Mouse (Mus musculus) megakaryocyte, adult 5-6 weeks (primary cell): ENCODE results near the gene Gm13285. TPM values are rescaled to one million over a fixed set of nuclear protein-coding genes. Genes with fewer than 3 reads are reported as not detected.
"Not testable (repeated sequence)": the region's sequence is repeated elsewhere in the genome, so short reads cannot be mapped to it uniquely, and the experiment has no call there.

ENCODE experiments used
- ATAC-seq: 2 replicates; pipeline ENCODE4 v1.8.0; 2016; ENCODE audit warnings: mild to moderate bottlenecking, inconsistent platforms; ENCODE audit not compliant: poor library complexity, severe bottlenecking
- total RNA-seq, 2 experiments: library from RNA; stranded (forward) in 1 of 2; stranded (reverse) in 1 of 2; fragments of 153-499, 151-499 nt in 1 of 2; fragments of 221-1000, 200-1000 nt in 1 of 2; gene quantifications; 2 replicates each; pipeline versions ENCODE4 v1.2.3 to v1.2.4; 2015 to 2017

The Gm13285 gene
- total RNA-seq, 2 experiments from 2014 or later = not detected

- ATAC-seq = not testable (repeated sequence)
These were observed 5.4 kb upstream of the Gm13285 start, which contains the start of gene Gm13275 for GRCm38 (mm10) chr4:88793936-88794675. Gene Gm13275, plus strand, starts transcription at chr4:88794487.

- not testable (repeated sequence) for ATAC-seq
These were observed 2.4 kb upstream of the Gm13285 start, which contains the start of gene Gm13279 for GRCm38 (mm10) chr4:88797097-88797496. Gene Gm13279, plus strand, starts transcription at chr4:88797397.

GRCm38 (mm10) chr4:88802954-88803353 lies 3.5 kb downstream of the Gm13285 start, which contains the start of gene Gm13287:
Gene Gm13287, plus strand, starts transcription at chr4:88803254.
- ATAC-seq = not testable (repeated sequence)

- ATAC-seq = not testable (repeated sequence)
These were observed 5.8 kb downstream of the Gm13285 start, which contains the start of gene Gm13288 for GRCm38 (mm10) chr4:88805231-88805630. Gene Gm13288, plus strand, starts transcription at chr4:88805531.

GRCm38 (mm10) chr4:88805761-88806160 lies 6.3 kb downstream of the Gm13285 start:
- ATAC-seq = not testable (repeated sequence)

- ATAC-seq = no peak
These were observed 16.5 kb downstream of the Gm13285 start, which contains the start of gene Ifna7 for GRCm38 (mm10) chr4:88815928-88816327. Gene Ifna7, plus strand, starts transcription at chr4:88816228.

- ATAC-seq = no peak
These were observed 20.2 kb downstream of the Gm13285 start, which contains the start of gene Ifna11 for GRCm38 (mm10) chr4:88819659-88820058. Gene Ifna11, plus strand, starts transcription at chr4:88819959.

GRCm38 (mm10) chr4:88822995-88823394 lies 23.5 kb downstream of the Gm13285 start:
- peak; percentile 62; the same call in 1 of the 2 replicates for ATAC-seq

- not testable (repeated sequence) for ATAC-seq
These were observed 27.7 kb downstream of the Gm13285 start, which contains the start of gene Ifna6 for GRCm38 (mm10) chr4:88827116-88827515. Gene Ifna6, plus strand, starts transcription at chr4:88827416.

GRCm38 (mm10) chr4:88830523-88830922 lies 31.1 kb downstream of the Gm13285 start:
- peak; percentile 54 for ATAC-seq

- ATAC-seq = not testable (repeated sequence)
These were observed 35.8 kb downstream of the Gm13285 start, which contains the start of gene Ifna5 for GRCm38 (mm10) chr4:88835225-88835624. Gene Ifna5, plus strand, starts transcription at chr4:88835525.

- ATAC-seq = 0 out of 2 replicates have a peak, but pooled peaks have one; percentile 54
These were observed 39.4 kb downstream of the Gm13285 start for GRCm38 (mm10) chr4:88838828-88839227.

GRCm38 (mm10) chr4:88840058-88840457 lies 40.6 kb downstream of the Gm13285 start:
- peak; percentile 46; the same call in 1 of the 2 replicates for ATAC-seq

- no peak for ATAC-seq
These were observed 42.0 kb downstream of the Gm13285 start, which contains the start of gene Ifna4 for GRCm38 (mm10) chr4:88841438-88841911. Gene Ifna4, plus strand, starts transcription at chr4:88841861.

GRCm38 (mm10) chr4:88845334-88845733 lies 45.9 kb downstream of the Gm13285 start:
- no peak for ATAC-seq

- ATAC-seq = peak; percentile 45
These were observed 50.2 kb downstream of the Gm13285 start, which contains the start of gene Ifna1 for GRCm38 (mm10) chr4:88849698-88850097. Gene Ifna1, plus strand, starts transcription at chr4:88850087.

Other genes starting within 250 kb of the Gm13285 start
Only the 30 nearest of the 31 such genes appear.
- gene Ifna14, start 227.9 kb upstream of the Gm13285 start, total RNA-seq (2015) = not detected in 2 replicates
- not detected in 2 replicates for gene Ifna14, start 227.9 kb upstream of the Gm13285 start, total RNA-seq (2017)
- not detected in 2 replicates for gene Ifna9, start 207.3 kb upstream of the Gm13285 start, total RNA-seq (2015)
- not detected in 2 replicates for gene Ifna9, start 207.3 kb upstream of the Gm13285 start, total RNA-seq (2017)
- not detected in 2 replicates for gene Ifna12, start 196.3 kb upstream of the Gm13285 start, total RNA-seq (2015)
- gene Ifna12, start 196.3 kb upstream of the Gm13285 start, total RNA-seq (2017) = not detected in 2 replicates
- gene C87499, start 165.3 kb upstream of the Gm13285 start, total RNA-seq (2015) = not detected in 2 replicates
- gene C87499, start 165.3 kb upstream of the Gm13285 start, total RNA-seq (2017) = not detected in 2 replicates
- gene Ifna13, start 155.2 kb upstream of the Gm13285 start, total RNA-seq (2015) = not detected in 2 replicates
- not detected in 2 replicates for gene Ifna13, start 155.2 kb upstream of the Gm13285 start, total RNA-seq (2017)
- gene Ifna16, start 122.7 kb upstream of the Gm13285 start, total RNA-seq (2015) = not detected in 2 replicates
- gene Ifna16, start 122.7 kb upstream of the Gm13285 start, total RNA-seq (2017) = not detected in 2 replicates
- gene Ifna2, start 115.8 kb upstream of the Gm13285 start, total RNA-seq (2015) = not detected in 2 replicates
- not detected in 2 replicates for gene Ifna2, start 115.8 kb upstream of the Gm13285 start, total RNA-seq (2017)
- gene Ifnab, start 108.3 kb upstream of the Gm13285 start, total RNA-seq (2015) = not detected in 2 replicates
- gene Ifnab, start 108.3 kb upstream of the Gm13285 start, total RNA-seq (2017) = not detected in 2 replicates
- gene Gm26566, start 77.9 kb upstream of the Gm13285 start, total RNA-seq (2015) = not detected in 2 replicates
- gene Gm26566, start 77.9 kb upstream of the Gm13285 start, total RNA-seq (2017) = 0.55 TPM in 1 of 2 replicates, not detected in the other
- gene Klhl9, start 77.2 kb upstream of the Gm13285 start, total RNA-seq (2015) = 56.7 and 61.1 TPM in 2 replicates
- 83.8 and 85.5 TPM in 2 replicates for gene Klhl9, start 77.2 kb upstream of the Gm13285 start, total RNA-seq (2017)
- not detected in 2 replicates for gene Gm13271, start 44.8 kb upstream of the Gm13285 start, total RNA-seq (2015)
- gene Gm13271, start 44.8 kb upstream of the Gm13285 start, total RNA-seq (2017) = not detected in 2 replicates
- not detected in 2 replicates for gene Gm13283, start 39.5 kb upstream of the Gm13285 start, total RNA-seq (2015)
- gene Gm13283, start 39.5 kb upstream of the Gm13285 start, total RNA-seq (2017) = 0.18 and 0.20 TPM in 2 replicates
- not detected in 2 replicates for gene Gm13290, start 25.8 kb upstream of the Gm13285 start, total RNA-seq (2015)
- not detected in 2 replicates for gene Gm13290, start 25.8 kb upstream of the Gm13285 start, total RNA-seq (2017)
- not detected in 2 replicates for gene Gm13289, start 22.7 kb upstream of the Gm13285 start, total RNA-seq (2015)
- gene Gm13289, start 22.7 kb upstream of the Gm13285 start, total RNA-seq (2017) = not detected in 2 replicates
- not detected in 2 replicates for gene Gm13272, start 19.8 kb upstream of the Gm13285 start, total RNA-seq (2015)
- not detected in 2 replicates for gene Gm13272, start 19.8 kb upstream of the Gm13285 start, total RNA-seq (2017)
- gene Ifnz, start 17.5 kb upstream of the Gm13285 start, total RNA-seq (2015) = not detected in 2 replicates
- not detected in 2 replicates for gene Ifnz, start 17.5 kb upstream of the Gm13285 start, total RNA-seq (2017)
- gene Gm13276, start 14.0 kb upstream of the Gm13285 start, total RNA-seq (2015) = not detected in 2 replicates
- not detected in 2 replicates for gene Gm13276, start 14.0 kb upstream of the Gm13285 start, total RNA-seq (2017)
- gene Gm13277, start 11.0 kb upstream of the Gm13285 start, total RNA-seq (2015) = not detected in 2 replicates
- gene Gm13277, start 11.0 kb upstream of the Gm13285 start, total RNA-seq (2017) = not detected in 2 replicates
- gene Gm13278, start 8.1 kb upstream of the Gm13285 start, total RNA-seq (2015) = not detected in 2 replicates
- not detected in 2 replicates for gene Gm13278, start 8.1 kb upstream of the Gm13285 start, total RNA-seq (2017)
- not detected in 2 replicates for gene Gm13275, start 5.2 kb upstream of the Gm13285 start, total RNA-seq (2015)
- gene Gm13275, start 5.2 kb upstream of the Gm13285 start, total RNA-seq (2017) = not detected in 2 replicates
- not detected in 2 replicates for gene Gm13279, start 2.3 kb upstream of the Gm13285 start, total RNA-seq (2015)
- gene Gm13279, start 2.3 kb upstream of the Gm13285 start, total RNA-seq (2017) = not detected in 2 replicates
- gene Gm13287, start 3.6 kb downstream of the Gm13285 start, total RNA-seq (2015) = not detected in 2 replicates
- gene Gm13287, start 3.6 kb downstream of the Gm13285 start, total RNA-seq (2017) = not detected in 2 replicates
- gene Gm13288, start 5.9 kb downstream of the Gm13285 start, total RNA-seq (2015) = not detected in 2 replicates
- not detected in 2 replicates for gene Gm13288, start 5.9 kb downstream of the Gm13285 start, total RNA-seq (2017)
- gene Ifna7, start 16.6 kb downstream of the Gm13285 start, total RNA-seq (2015) = not detected in 2 replicates
- gene Ifna7, start 16.6 kb downstream of the Gm13285 start, total RNA-seq (2017) = not detected in 2 replicates
- gene Ifna11, start 20.3 kb downstream of the Gm13285 start, total RNA-seq (2015) = not detected in 2 replicates
- gene Ifna11, start 20.3 kb downstream of the Gm13285 start, total RNA-seq (2017) = not detected in 2 replicates
- gene Ifna6, start 27.8 kb downstream of the Gm13285 start, total RNA-seq (2015) = not detected in 2 replicates
- gene Ifna6, start 27.8 kb downstream of the Gm13285 start, total RNA-seq (2017) = not detected in 2 replicates
- gene Ifna5, start 35.9 kb downstream of the Gm13285 start, total RNA-seq (2015) = not detected in 2 replicates
- gene Ifna5, start 35.9 kb downstream of the Gm13285 start, total RNA-seq (2017) = not detected in 2 replicates
- gene Ifna4, start 42.2 kb downstream of the Gm13285 start, total RNA-seq (2015) = not detected in 2 replicates
- not detected in 2 replicates for gene Ifna4, start 42.2 kb downstream of the Gm13285 start, total RNA-seq (2017)
- gene Ifna1, start 50.4 kb downstream of the Gm13285 start, total RNA-seq (2015) = not detected in 2 replicates
- not detected in 2 replicates for gene Ifna1, start 50.4 kb downstream of the Gm13285 start, total RNA-seq (2017)
- gene Ifne, start 80.5 kb downstream of the Gm13285 start, total RNA-seq (2015) = not detected in 2 replicates
- not detected in 2 replicates for gene Ifne, start 80.5 kb downstream of the Gm13285 start, total RNA-seq (2017)